Mouse (Mus musculus): ENCODE data around the gene Tiam1. TPM values are rescaled to one million over a fixed set of nuclear protein-coding genes. Genes with fewer than 3 reads are reported as not detected.
A peak's percentile ranks its signal among the peaks of the same experiment; 100 is the strongest.

Tiam1 gene
- polyA plus RNA-seq, 1 experiment = 10.7 TPM

DNA sequence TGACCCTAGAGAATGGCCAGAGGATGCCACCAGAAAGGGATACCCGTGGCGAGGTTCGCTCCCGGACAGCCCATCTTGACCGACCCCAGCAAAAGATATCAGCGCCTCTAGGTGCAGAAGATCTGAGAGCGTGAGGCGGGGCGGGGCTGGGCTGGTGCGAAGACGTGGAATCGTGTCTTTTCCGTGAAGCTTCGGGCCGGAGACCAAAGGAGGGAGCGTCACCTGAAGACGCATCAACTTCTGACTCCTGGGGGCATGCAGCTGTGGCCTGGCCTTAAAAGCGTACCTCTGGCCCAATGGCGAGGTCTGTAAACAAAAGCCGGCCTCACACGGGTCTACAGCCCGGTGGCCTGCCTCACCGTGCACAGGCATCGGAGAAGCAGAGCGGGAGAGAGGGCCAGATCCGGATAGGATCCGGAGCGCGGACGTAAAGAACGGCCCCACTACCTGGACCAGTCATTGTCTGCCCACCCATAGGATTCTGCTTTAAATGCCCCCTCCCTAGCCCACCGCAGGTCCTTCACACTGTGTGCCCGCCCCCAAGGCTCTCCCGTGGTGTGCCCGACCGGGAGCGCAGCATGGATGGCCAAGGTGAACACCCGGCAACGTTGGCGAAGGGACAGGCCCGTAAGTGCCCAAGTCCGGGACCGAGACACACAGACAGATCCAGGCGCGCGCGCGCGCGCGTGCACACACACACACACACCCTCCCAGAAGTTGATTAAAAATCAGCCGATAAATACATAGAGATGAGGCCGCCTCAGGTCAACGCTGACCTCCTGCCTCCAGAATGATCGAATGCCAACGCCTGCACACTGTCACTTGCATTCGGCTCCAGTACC, 774 bp downstream of the Tiam1 start:
- TF ChIP-seq CTCF (IDR thresholded peaks at IDR 0.05; ENCODE audit: control insufficient read depth, insufficient read depth, low read length) = no peak
- peak; percentile 25; the same call in 1 of the 2 replicates for TF ChIP-seq POLR2A (IDR thresholded peaks at IDR 0.05; ENCODE audit: borderline replicate concordance, control insufficient read depth, low read depth, low read length)
- H3K4me1 ChIP-seq (ENCODE audit: control insufficient read depth, insufficient read depth, low read length) = no peaks in the 10 kb centered on the region; the same call in 1 of the 2 replicates
- H3K4me3 ChIP-seq (replicated peaks; ENCODE audit: control insufficient read depth, low read depth, low read length) = peak overlapping the region; percentile 85
- WGBS = under 1% methylated on average over 57 of the region's 57 CpGs
- peak overlapping the region; percentile 25; the same call in 1 of the 2 replicates for H3K27ac ChIP-seq (ENCODE audit: control insufficient read depth, insufficient read depth, low read depth, low read length, poor library complexity)

DNA sequence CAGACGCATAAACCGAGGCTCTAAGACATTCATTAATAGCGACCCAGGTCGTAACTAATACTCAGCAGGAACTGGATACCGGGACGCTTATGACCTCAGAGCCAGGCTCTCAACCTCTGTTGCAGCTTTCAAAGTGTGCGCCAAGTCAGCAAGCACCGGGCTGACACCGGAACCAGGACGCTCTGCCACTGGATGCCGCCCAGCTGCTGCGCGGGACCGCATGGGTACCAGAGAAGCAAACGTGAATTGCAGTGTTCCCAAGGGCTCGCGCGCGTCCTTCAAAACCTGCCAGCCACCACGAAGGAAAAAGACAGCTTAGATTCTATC, 1.4 kb downstream of the Tiam1 start:
- H3K4me3 ChIP-seq (replicated peaks; ENCODE audit: control insufficient read depth, low read depth, low read length) = peak overlapping the region; percentile 85

DNA sequence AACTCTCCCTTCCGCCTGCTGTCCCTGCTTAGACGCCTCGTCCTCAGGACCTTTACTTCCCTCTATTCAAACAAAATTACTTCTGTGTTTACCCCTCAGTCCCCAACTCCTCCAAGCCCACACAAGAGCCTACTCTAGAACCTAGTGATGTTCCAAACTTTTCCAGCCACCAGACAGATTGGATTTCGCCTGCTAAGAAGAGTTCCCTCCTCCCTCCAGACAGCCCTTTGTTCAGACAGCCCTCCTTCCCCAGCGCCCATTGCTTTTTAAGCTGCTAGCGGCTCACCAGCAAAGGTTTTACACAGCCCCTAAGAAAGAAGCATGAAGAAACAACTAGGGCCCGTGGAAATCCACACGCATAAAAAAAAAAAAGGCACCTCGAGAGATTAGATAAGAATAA, 2.0 kb downstream of the Tiam1 start:
- WGBS = 42% methylated on average over 9 of the region's 9 CpGs
- H3K4me1 ChIP-seq (ENCODE audit: control insufficient read depth, insufficient read depth, low read length) = peaks cover 1% of the 10 kb centered on the region; the same call in 1 of the 2 replicates
- no peak overlapping the region for H3K27ac ChIP-seq (ENCODE audit: control insufficient read depth, insufficient read depth, low read depth, low read length, poor library complexity)
- TF ChIP-seq POLR2A (IDR thresholded peaks at IDR 0.05; ENCODE audit: borderline replicate concordance, control insufficient read depth, low read depth, low read length) (no peak), CTCF (IDR thresholded peaks at IDR 0.05; ENCODE audit: control insufficient read depth, insufficient read depth, low read length) (no peak)
- no peak overlapping the region for H3K4me3 ChIP-seq (replicated peaks; ENCODE audit: control insufficient read depth, low read depth, low read length)

More for the DNA sequence above, 1.4 kb downstream of the Tiam1 start:
- 0 out of 2 replicates have a peak overlapping the region, but pooled peaks have one; percentile 25 for H3K27ac ChIP-seq (ENCODE audit: control insufficient read depth, insufficient read depth, low read depth, low read length, poor library complexity)
- TF ChIP-seq CTCF (IDR thresholded peaks at IDR 0.05; ENCODE audit: control insufficient read depth, insufficient read depth, low read length) (no peak), POLR2A (IDR thresholded peaks at IDR 0.05; ENCODE audit: borderline replicate concordance, control insufficient read depth, low read depth, low read length) (no peak)
- 5% methylated on average over 20 of the region's 20 CpGs for WGBS
- peaks cover 1% of the 10 kb centered on the region; the same call in 1 of the 2 replicates for H3K4me1 ChIP-seq (ENCODE audit: control insufficient read depth, insufficient read depth, low read length)

DNA sequence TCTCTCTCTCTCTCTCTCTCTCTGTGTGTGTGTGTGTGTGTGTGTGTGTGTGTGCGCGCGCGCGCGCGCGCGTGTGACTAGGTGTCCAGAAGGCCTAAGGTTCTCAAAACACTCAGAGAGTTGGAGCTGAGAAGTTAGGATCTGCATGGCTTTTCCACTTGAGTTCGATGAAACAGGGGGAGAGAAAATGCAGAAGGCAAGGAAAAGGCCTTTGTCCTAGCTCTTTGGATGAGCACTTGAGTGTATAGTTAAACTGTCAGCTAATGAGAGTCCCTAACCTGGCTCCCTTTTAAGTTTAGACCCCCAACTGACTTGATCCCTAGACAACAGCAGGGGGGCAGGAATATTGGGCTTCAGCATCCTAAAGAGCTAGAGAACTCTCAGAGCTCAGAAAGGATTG, 3.0 kb downstream of the Tiam1 start:
- 96% methylated on average over 10 of the region's 10 CpGs for WGBS
- H3K4me1 ChIP-seq (ENCODE audit: control insufficient read depth, insufficient read depth, low read length) = peaks cover 1% of the 10 kb centered on the region; the same call in 1 of the 2 replicates

DNA sequence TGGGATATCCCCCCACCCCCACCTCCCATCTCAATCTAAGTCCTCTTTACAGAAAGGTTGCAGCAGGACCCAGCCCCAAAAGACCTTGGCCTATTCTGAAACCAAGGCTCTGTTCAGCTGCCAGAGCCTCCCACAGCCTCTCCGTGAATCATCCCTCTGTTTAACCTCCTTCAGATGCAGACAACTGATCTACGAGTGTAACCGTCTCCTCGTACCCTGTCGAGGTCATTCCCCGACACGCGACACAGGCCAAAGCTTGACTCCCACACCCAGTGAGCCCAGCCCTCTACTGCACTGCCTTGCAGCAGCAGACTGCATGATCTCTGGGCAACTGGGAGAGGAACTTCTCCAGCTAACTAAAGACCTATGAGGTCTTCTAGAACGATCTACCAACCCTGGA, 3.9 kb downstream of the Tiam1 start:
- 54% methylated on average over 9 of the region's 9 CpGs for WGBS

More for the DNA sequence above, 3.0 kb downstream of the Tiam1 start:
- Histone ChIP-seq H3K4me3 (replicated peaks; ENCODE audit: control insufficient read depth, low read depth, low read length) (no peak overlapping the region), H3K27ac (ENCODE audit: control insufficient read depth, insufficient read depth, low read depth, low read length, poor library complexity) (no peak overlapping the region)
- TF ChIP-seq CTCF (IDR thresholded peaks at IDR 0.05; ENCODE audit: control insufficient read depth, insufficient read depth, low read length) (no peak), POLR2A (IDR thresholded peaks at IDR 0.05; ENCODE audit: borderline replicate concordance, control insufficient read depth, low read depth, low read length) (no peak)

DNA sequence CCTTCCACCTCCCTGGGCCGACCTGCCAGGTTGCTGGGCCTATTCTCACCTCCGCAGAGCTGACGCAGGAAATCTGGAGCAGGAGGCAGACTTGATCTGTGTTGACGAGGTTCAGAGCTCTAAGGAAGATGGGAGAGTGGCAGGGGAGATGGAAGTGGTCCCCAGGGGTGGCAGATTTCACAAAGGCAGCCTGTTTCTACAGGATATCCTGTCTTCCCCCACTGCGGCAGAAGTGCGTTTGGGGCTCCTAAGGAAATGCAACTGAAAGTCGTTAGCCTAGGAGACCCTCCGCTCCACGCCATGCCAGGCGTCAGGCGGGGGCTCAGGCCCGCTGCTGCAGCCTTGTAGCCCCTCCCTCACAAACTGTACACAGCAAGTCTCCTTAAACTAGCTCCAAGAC, 5.4 kb downstream of the Tiam1 start:
- WGBS = 18% methylated on average over 12 of the region's 12 CpGs
- Histone ChIP-seq H3K4me3 (replicated peaks; ENCODE audit: control insufficient read depth, low read depth, low read length) (peak overlapping the region; percentile 84), H3K27ac (ENCODE audit: control insufficient read depth, insufficient read depth, low read depth, low read length, poor library complexity) (peak overlapping the region; percentile 37), H3K4me1 (ENCODE audit: control insufficient read depth, insufficient read depth, low read length) (peaks cover 1% of the 10 kb centered on the region; the same call in 1 of the 2 replicates)
- TF ChIP-seq CTCF (IDR thresholded peaks at IDR 0.05; ENCODE audit: control insufficient read depth, insufficient read depth, low read length) (no peak), POLR2A (IDR thresholded peaks at IDR 0.05; ENCODE audit: borderline replicate concordance, control insufficient read depth, low read depth, low read length) (no peak)

More for the DNA sequence above, 3.9 kb downstream of the Tiam1 start:
- TF ChIP-seq POLR2A (IDR thresholded peaks at IDR 0.05; ENCODE audit: borderline replicate concordance, control insufficient read depth, low read depth, low read length) (no peak), CTCF (IDR thresholded peaks at IDR 0.05; ENCODE audit: control insufficient read depth, insufficient read depth, low read length) (no peak)
- no peak overlapping the region for H3K27ac ChIP-seq (ENCODE audit: control insufficient read depth, insufficient read depth, low read depth, low read length, poor library complexity)
- no peak overlapping the region for H3K4me3 ChIP-seq (replicated peaks; ENCODE audit: control insufficient read depth, low read depth, low read length)
- H3K4me1 ChIP-seq (ENCODE audit: control insufficient read depth, insufficient read depth, low read length) = peaks cover 1% of the 10 kb centered on the region; the same call in 1 of the 2 replicates

DNA sequence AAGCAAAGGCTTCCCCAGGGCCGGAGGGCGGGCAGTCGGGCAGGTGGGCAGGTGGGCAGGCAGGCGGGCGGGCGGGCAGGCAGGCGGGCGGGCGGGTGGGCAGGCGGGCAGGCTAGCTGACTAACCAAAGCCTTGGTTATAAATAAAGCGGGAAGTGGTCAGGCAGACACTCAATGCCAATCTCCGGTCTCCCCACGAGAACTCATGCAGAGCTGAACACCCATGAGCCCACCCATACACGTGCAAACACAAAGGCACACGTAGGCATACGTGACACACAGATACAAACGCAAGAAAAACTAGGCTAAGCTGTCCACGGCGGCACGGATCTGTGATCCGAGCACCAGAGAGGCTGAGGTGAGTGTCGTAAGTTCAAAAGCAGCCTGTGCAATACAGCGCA, 6.4 kb downstream of the Tiam1 start:
- H3K27ac ChIP-seq (ENCODE audit: control insufficient read depth, insufficient read depth, low read depth, low read length, poor library complexity) = 0 out of 2 replicates have a peak overlapping the region, but pooled peaks have one; percentile 53
- H3K4me3 ChIP-seq (replicated peaks; ENCODE audit: control insufficient read depth, low read depth, low read length) = peak overlapping the region; percentile 84
- 34% methylated on average over 23 of the region's 23 CpGs for WGBS
- peaks cover 1% of the 10 kb centered on the region; the same call in 1 of the 2 replicates for H3K4me1 ChIP-seq (ENCODE audit: control insufficient read depth, insufficient read depth, low read length)
- no peak for TF ChIP-seq CTCF (IDR thresholded peaks at IDR 0.05; ENCODE audit: control insufficient read depth, insufficient read depth, low read length)
- no peak for TF ChIP-seq POLR2A (IDR thresholded peaks at IDR 0.05; ENCODE audit: borderline replicate concordance, control insufficient read depth, low read depth, low read length)

DNA sequence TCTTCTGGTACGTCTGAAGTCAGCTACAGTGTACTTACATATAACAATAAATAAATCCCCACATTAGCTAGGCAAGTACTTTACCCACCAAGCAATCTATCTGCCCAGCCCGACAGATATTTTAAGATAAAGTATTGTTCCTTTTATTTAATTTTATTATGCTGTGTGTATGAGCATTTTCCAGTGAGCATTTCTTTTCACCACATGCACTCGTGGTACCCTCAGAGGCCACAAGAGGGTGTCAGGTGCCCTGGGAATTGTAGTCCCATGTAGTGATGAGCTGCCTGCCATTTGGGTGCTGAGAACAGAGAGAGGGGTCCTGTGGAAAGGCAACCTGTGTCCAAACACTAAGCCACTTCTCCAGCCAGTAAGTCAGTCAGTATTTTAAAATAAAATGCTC, 8.0 kb downstream of the Tiam1 start:
- H3K4me3 ChIP-seq (replicated peaks; ENCODE audit: control insufficient read depth, low read depth, low read length) = no peak overlapping the region
- TF ChIP-seq POLR2A (IDR thresholded peaks at IDR 0.05; ENCODE audit: borderline replicate concordance, control insufficient read depth, low read depth, low read length) (no peak), CTCF (IDR thresholded peaks at IDR 0.05; ENCODE audit: control insufficient read depth, insufficient read depth, low read length) (peak; percentile 61)
- WGBS = 72% methylated on average over 3 of the region's 3 CpGs

More for the DNA sequence above, 8.0 kb downstream of the Tiam1 start:
- no peak overlapping the region for H3K27ac ChIP-seq (ENCODE audit: control insufficient read depth, insufficient read depth, low read depth, low read length, poor library complexity)
- H3K4me1 ChIP-seq (ENCODE audit: control insufficient read depth, insufficient read depth, low read length) = peaks cover 1% of the 10 kb centered on the region; the same call in 1 of the 2 replicates
